Mouse (Mus musculus): ENCODE data around the gene Trp53bp2. TPM values are rescaled to one million over a fixed set of nuclear protein-coding genes. Genes with fewer than 3 reads are reported as not detected.

Gene Trp53bp2
- 18.2 TPM for polyA plus RNA-seq (2014; fragmentation: Illumina TruSeq; extraction: RNeasy Lipid Tissue Mini Kit (QIAGEN cat#74804); ENCODE audit: low read depth, low replicate concordance)

GRCm38 (mm10) chr1:182408684-182409327, at the start of gene Trp53bp2:
Trp53bp2 (plus strand) TSS chr1:182409172.

Other genes with a start within 250 kb of the Trp53bp2 start
- gene Vmn1r1, start 244.7 kb upstream of the Trp53bp2 start, polyA plus RNA-seq (2014; fragmentation: Illumina TruSeq; extraction: RNeasy Lipid Tissue Mini Kit (QIAGEN cat#74804); ENCODE audit: low read depth, low replicate concordance), result not detected
- 92.2 TPM for gene Degs1, start 126.4 kb upstream of the Trp53bp2 start, polyA plus RNA-seq (2014; fragmentation: Illumina TruSeq; extraction: RNeasy Lipid Tissue Mini Kit (QIAGEN cat#74804); ENCODE audit: low read depth, low replicate concordance)
- gene Fbxo28, start 67.5 kb upstream of the Trp53bp2 start, polyA plus RNA-seq (2014; fragmentation: Illumina TruSeq; extraction: RNeasy Lipid Tissue Mini Kit (QIAGEN cat#74804); ENCODE audit: low read depth, low replicate concordance), result 16.3 TPM
- 102 TPM for gene Capn2, start 108.4 kb downstream of the Trp53bp2 start, polyA plus RNA-seq (2014; fragmentation: Illumina TruSeq; extraction: RNeasy Lipid Tissue Mini Kit (QIAGEN cat#74804); ENCODE audit: low read depth, low replicate concordance)
- 1.5 TPM for gene Capn8, start 155.8 kb downstream of the Trp53bp2 start, polyA plus RNA-seq (2014; fragmentation: Illumina TruSeq; extraction: RNeasy Lipid Tissue Mini Kit (QIAGEN cat#74804); ENCODE audit: low read depth, low replicate concordance)